Mouse (Mus musculus): ENCODE results near the gene Jup.

- TF ChIP-seq CTCF (IDR thresholded peaks at IDR 0.05): no peak
- TF ChIP-seq EP300 (IDR thresholded peaks at IDR 0.05): no peak
Observed at GRCm38 (mm10) chr11:100442625-100443024, 45.1 kb upstream of the Jup start.
